Mouse (Mus musculus): ENCODE data around the gene Gm21987.

Gm21987 gene

GRCm38 (mm10) chr16:38371705-38372296 lies 25.0 kb downstream of the Gm21987 start:
- no peak for DNase-seq (ENCODE audit: low spot score in 2 of 2)

GRCm38 (mm10) chr16:38372876-38373275 lies 26.0 kb downstream of the Gm21987 start:
- no peak for DNase-seq (ENCODE audit: low spot score in 2 of 2)

- DNase-seq (ENCODE audit: low spot score in 2 of 2): no peak
Observed at GRCm38 (mm10) chr16:38373439-38373838, 26.6 kb downstream of the Gm21987 start.

GRCm38 (mm10) chr16:38373941-38374340 lies 27.1 kb downstream of the Gm21987 start:
- DNase-seq (ENCODE audit: low spot score in 2 of 2): no peak

GRCm38 (mm10) chr16:38374379-38375140 lies 27.7 kb downstream of the Gm21987 start:
- no peak for DNase-seq (ENCODE audit: low spot score in 2 of 2)

- DNase-seq (ENCODE audit: low spot score in 2 of 2): no peak
Observed at GRCm38 (mm10) chr16:38375182-38375581, 28.3 kb downstream of the Gm21987 start.

GRCm38 (mm10) chr16:38376163-38376840 lies 29.5 kb downstream of the Gm21987 start:
- no peak for DNase-seq (ENCODE audit: low spot score in 2 of 2)

GRCm38 (mm10) chr16:38376841-38377249 lies 30.0 kb downstream of the Gm21987 start:
- no peak for DNase-seq (ENCODE audit: low spot score in 2 of 2)

GRCm38 (mm10) chr16:38377546-38377945 lies 30.7 kb downstream of the Gm21987 start:
- DNase-seq (ENCODE audit: low spot score in 2 of 2): no peak

- DNase-seq (ENCODE audit: low spot score in 2 of 2): no peak
Observed at GRCm38 (mm10) chr16:38378591-38378990, 31.8 kb downstream of the Gm21987 start.

- DNase-seq (ENCODE audit: low spot score in 2 of 2): no peak
Observed at GRCm38 (mm10) chr16:38379088-38379487, 32.2 kb downstream of the Gm21987 start.

- no peak for DNase-seq (ENCODE audit: low spot score in 2 of 2)
Observed at GRCm38 (mm10) chr16:38379493-38379892, 32.7 kb downstream of the Gm21987 start.

- no peak for DNase-seq (ENCODE audit: low spot score in 2 of 2)
Observed at GRCm38 (mm10) chr16:38379926-38380325, 33.1 kb downstream of the Gm21987 start.

GRCm38 (mm10) chr16:38383683-38384082 lies 36.8 kb downstream of the Gm21987 start:
- DNase-seq (ENCODE audit: low spot score in 2 of 2): no peak

GRCm38 (mm10) chr16:38385184-38385634 lies 38.4 kb downstream of the Gm21987 start:
- no peak for DNase-seq (ENCODE audit: low spot score in 2 of 2)

GRCm38 (mm10) chr16:38385700-38386099 lies 38.9 kb downstream of the Gm21987 start:
- DNase-seq (ENCODE audit: low spot score in 2 of 2): no peak

GRCm38 (mm10) chr16:38387389-38387788 lies 40.5 kb downstream of the Gm21987 start:
- no peak for DNase-seq (ENCODE audit: low spot score in 2 of 2)

- DNase-seq (ENCODE audit: low spot score in 2 of 2): no peak
Observed at GRCm38 (mm10) chr16:38388757-38389156, 41.9 kb downstream of the Gm21987 start.

GRCm38 (mm10) chr16:38389284-38389893 lies 42.5 kb downstream of the Gm21987 start:
- no peak for DNase-seq (ENCODE audit: low spot score in 2 of 2)

- no peak for DNase-seq (ENCODE audit: low spot score in 2 of 2)
Observed at GRCm38 (mm10) chr16:38390322-38390721, 43.5 kb downstream of the Gm21987 start.

GRCm38 (mm10) chr16:38392126-38392894 lies 45.5 kb downstream of the Gm21987 start:
- peak in 1 of 2 experiments; percentile 32 for DNase-seq (ENCODE audit: low spot score in 2 of 2)
